Mouse (Mus musculus): ENCODE measurements around the gene Gm49721.
"Not testable (repeated sequence)": the region's sequence is repeated elsewhere in the genome, so short reads cannot be mapped to it uniquely, and the experiment has no call there.

The Gm49721 gene

DNA sequence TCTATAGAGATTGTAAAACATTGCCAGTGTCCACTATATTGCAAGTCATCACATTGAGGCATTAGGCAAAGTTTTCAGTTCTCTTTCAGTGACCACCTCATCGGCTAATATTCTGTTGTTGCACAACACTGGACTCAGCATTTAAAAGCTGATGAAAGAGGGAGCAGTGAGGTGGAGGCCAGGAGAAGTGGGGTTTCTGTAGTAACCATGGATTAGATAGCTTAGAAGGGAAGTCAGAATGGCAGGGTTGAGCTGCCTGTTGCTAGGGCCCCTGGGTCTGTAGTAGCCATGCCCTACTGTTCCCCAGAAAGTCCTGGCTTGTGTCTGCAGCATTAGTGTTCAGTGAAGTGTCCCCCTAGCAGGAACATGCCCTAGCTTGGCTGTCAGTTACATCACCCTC is 7.4 kb downstream of the Gm49721 start:
- DNase-seq = not testable (repeated sequence)

DNA sequence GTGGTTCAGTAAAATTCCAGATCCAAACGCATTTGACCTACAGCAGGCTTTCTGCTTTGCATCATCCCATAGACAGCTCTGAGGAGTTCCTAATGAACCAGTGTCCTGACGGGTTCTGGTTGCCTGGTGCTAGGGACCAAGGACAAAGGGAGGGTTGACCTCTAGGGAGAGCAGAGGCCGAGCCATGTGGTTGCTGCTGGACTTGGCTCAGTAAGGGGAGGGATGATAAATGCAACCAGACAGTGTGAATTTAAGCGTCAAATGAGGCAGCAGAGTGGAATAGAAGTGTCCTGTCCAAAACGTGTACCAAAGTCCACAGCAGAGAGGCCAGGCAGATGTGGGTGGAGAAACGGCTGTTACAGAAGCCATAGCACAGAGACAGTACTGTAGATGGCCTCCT is 16.8 kb downstream of the Gm49721 start:
- DNase-seq = not testable (repeated sequence)

DNA sequence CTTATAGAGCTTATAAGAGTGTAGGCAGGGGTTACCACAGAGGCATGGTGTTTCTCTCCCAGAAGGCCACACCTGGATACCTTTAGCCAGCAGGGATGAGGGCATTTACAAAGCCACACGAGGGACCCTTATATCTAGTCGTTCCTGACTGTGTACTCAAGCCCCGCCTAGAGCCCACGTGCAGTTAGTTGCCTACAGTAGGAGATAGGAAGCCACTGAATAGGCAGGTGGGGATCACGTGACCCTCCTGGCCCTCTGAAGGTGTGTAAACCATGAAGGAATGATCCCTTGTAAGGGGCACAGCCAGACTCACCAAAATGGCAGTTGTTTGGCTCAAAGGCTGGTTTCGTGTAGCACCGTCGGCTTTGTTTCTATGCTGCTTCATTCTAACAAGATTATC is 18.1 kb downstream of the Gm49721 start:
- not testable (repeated sequence) for DNase-seq

DNA sequence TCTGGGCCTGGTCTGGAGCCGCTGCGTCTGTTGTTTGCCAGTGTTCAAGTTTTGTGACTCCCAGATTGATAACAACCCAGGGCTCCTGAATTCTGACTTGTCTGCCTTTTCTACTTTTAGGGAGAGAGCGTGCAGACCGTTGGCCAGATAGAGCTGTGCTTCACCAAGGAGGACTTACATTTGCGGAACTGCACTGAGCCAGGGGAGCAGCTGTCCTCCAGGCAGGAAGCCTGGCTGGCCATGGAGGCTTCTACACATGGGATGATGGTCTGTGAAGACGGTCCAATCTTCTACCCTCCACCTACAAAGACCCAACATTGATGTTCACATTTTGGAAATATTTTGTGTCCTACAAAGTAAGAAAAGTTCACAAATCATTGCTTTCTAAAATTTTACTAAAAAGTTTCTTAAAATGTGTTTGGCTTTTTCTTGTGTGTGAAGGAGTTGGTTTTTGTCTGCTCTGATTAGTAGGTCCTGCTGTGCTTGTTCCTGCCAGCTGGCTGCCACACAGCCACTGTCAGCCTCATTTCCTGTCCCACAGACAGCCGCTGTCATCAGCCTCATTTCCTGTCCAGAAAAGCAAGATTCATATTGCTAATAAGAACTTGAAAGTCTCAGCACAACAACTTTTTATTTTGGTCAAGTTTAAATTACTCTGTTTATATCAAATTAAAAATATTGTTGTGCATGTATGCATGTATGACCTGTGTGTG is 19.2 kb downstream of the Gm49721 start:
- not testable (repeated sequence) for DNase-seq

DNA sequence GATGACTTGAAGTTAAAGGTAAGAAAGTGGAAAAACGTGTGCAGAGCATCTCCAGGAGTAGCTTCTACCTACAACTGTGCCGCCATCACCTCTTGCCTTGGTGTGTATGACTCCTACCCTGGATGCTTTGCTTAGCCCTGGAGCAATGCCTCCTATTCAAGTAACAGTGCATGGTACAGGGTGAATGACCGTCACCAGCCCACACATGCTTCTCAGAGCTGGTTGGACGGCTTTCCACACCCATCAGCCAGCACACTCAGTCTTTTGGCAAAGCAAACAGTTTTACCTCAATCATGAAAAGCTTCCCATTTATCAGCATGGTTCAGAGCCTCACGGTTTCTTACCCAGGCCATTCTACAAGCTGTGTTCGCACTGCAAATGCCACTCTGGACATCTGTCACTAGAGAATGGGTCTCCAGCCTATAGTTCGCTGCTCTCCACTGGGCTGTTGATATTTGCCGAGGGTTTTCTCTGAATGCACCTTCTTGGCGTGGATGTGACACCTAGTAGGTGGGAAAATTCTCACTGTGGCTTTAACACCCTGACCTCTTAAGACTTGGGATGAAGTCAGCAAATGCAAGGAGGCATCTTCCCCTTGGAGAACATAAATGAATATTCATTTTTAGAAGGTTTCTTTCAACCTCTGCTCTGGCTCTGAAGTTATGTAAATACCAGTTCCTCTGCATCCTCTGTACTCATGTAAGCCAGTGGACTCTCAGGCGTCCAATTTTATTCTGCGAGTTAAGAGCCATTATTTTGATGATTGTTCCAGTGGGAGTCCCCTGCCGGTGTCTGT is 23.3 kb downstream of the Gm49721 start:
- not testable (repeated sequence) for DNase-seq

DNA sequence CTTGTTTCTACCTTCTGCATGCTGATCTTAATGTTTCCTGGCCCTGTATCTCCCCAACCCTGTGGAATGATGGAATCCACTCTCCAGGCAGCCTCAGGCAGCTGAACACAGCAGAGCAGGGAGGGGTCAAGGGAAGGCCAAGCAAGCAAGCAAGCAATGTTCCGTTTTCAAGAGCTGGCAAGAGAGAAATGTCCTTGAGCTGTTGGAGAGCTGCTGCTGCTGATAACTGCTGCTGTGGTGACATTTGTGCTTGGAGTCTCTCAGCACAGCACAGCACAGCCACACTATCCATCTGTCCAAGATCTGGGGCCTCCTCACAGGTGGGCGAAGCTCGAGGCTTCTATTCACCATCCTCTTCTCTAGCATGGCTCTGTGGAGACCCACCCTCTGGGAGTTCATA is 24.7 kb downstream of the Gm49721 start:
- not testable (repeated sequence) for DNase-seq

DNA sequence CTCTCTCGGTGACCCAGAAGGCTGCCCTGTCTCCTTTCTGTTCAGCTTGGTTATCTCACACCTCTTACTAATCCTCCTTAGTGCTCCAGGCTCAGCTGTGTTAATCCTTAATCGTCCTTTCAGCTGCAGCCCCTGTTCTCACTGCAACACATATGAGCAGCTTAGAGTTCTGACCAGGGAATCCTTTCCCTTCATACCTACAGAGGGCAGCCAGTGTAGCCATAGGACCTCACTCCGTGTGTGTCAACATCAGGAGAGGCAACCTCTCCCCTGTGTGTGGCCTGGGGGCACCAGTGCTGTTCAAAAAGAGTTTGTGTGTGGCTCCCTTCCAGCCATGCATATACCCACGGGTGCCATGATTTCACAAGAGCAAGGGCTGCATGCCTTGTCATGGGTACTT is 26.9 kb downstream of the Gm49721 start:
- not testable (repeated sequence) for DNase-seq

DNA sequence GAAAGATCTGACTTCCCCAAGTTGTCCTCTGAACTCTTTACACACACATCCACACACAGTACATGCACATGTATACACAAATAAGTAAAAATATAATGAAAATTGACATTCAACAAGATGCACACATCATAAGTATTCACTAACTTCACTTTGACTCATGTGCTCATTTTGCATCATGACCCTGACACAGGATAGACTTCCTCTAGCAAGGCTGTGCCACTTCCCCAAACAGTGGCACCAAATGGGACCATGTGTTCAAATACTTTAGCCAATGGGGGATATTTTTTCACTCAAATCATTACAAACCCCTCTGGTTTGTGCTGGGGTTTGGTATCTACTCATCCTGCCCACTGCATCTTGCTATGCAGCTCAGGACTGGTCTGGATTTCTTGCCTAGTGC is 30.2 kb downstream of the Gm49721 start:
- not testable (repeated sequence) for DNase-seq

DNA sequence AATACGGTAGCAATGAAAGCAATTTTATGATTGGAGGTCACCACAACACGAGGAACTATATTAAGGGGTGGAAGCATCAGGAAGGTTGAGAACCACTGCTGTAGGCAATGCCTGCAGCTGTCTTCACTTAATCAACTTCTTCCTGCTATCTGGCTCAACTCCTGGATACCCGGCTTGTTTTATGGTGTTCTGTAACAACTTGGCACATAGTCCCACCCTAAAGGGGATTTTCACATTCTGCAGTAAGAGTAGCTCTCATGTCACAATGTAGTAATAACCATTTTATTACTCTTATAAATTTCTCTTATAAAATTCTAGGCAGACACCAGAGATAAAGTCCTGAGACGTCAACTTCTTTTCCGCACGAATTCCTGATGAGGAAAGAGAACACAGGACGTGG is 30.7 kb downstream of the Gm49721 start:
- DNase-seq = not testable (repeated sequence)

DNA sequence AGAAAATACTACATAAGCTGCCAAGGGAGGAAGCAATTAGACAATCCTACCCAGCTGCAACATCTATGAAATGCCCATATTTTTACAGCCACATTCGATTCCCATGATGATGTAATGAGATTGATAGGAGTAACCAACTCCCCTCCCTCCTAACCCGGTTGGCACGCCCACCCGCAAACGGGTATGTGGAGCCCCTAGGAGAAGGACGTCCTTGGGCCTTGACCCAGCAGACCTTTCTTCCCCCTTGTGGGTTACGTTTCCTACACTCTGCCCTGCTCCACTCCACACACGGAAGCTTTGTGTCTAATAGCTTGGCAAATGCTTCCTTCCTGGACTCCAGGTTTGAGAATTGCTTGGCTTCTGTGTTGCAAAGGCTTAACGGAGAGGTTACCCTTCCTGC is 31.2 kb downstream of the Gm49721 start:
- not testable (repeated sequence) for DNase-seq

DNA sequence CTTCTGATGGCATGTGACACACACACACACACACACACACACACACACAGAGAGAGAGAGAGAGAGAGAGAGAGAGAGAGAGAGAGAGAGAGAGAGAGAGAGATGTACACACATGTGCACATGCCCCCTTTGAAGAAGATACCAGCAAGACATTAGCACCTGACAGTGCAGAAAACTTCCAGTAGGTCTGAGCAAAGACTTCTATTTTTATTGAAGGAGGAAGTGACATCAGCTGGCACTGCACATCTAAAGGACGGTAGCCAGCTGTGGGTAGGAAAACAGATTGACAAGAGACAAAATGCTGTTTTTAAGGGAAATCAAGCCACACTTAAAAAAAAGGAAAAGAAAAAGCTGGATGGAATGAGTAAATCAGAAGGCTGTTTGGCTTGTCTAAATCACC is 35.5 kb downstream of the Gm49721 start:
- DNase-seq = not testable (repeated sequence)

DNA sequence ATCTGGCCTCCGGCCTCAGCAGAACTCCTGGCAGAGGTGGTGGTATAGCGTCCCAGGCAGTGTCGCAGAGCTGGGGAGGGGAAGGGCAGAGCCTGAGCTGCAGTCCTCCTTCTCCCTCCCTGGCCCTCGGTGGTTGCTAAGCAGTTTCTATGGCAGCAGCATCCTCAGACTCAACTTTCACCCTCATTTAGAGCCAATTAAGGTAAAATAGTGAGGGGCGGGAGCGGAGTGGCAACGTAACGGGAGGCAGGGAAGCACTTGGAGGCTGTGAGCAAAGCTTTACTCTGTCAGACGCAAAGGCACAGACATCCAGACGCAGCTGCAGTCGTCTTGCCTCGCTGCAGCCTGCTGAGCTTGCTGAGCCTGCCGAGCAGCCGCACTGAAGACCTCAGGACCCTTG is 46.6 kb downstream of the Gm49721 start, which contains the start of gene Gm1604a:
Gene Gm1604a (plus strand): TSS at position 312 of the 400 bp plus-strand sequence.
- DNase-seq = not testable (repeated sequence)

DNA sequence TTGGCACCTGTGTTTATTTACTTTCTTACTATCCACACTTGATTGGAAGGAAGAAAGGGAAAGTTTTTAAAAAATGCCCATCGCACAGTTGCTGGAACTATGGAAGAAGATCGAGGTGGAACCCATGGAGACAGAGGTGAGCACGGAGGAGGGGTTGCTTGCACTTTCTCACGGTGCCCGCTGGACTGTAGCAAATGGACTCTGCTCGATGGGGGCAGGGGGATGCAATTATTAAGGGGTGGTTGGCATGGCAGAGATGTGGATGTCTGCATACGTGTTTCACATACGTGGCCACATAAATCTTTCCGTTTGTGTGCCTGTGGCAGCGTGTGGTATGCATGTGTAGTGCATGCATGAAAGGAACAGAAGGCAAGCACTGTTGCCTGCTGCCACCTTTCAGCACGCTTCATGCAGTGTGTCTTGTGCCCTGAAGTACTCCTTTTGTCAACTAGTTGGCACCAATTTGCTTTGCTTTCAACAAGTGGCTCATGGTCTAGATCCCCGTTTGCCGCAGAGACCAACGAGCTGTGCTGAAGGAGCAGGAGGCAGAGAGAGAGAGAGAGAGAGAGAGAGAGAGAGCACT is 47.2 kb downstream of the Gm49721 start:
- not testable (repeated sequence) for DNase-seq

DNA sequence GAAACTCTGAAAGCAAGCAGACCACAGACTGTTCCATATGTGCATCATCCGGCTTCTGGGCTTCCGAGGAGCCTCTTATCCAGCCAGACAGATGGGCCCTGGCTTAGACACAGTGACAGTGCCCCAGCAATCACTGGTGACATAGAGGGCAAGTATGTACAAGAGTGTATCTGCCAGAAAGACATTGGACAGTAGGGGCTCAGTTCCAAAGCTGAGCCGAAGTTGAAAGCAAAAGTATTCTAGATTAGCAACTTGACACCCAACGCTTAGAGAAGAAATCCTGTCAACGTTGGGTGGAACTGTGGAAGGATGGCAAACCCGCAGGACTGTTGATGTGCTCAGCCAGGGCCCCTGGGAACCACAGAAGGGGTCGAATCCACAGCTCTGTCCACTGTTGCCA is 51.5 kb downstream of the Gm49721 start:
- DNase-seq = peak; percentile 18

DNA sequence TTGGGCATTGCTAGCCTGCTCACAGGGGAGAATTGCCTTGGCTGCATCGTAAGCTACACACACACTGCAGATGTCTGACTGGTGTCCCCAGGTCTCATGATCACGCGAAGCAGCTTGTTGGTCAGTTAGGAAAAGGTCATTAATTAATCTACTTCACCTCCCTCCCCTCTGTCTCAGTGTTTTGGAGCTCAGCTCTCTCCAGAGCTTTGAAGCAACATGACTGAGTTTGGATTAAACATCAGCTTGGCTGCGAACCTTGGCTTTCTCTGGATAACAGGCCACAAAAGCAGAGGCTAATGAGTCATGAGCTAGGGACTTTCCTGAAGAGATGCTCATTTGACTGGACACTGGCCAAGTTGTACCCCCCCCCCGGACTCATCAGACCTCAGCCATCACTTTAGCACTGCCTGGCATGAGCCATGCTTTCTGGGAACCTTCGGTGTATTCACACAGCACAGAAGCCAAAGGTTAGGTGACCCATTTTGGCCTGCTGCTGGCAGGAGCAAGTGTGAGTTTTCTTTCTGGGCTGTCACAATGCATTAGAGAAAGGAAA is 52.0 kb downstream of the Gm49721 start:
- DNase-seq = not testable (repeated sequence)

DNA sequence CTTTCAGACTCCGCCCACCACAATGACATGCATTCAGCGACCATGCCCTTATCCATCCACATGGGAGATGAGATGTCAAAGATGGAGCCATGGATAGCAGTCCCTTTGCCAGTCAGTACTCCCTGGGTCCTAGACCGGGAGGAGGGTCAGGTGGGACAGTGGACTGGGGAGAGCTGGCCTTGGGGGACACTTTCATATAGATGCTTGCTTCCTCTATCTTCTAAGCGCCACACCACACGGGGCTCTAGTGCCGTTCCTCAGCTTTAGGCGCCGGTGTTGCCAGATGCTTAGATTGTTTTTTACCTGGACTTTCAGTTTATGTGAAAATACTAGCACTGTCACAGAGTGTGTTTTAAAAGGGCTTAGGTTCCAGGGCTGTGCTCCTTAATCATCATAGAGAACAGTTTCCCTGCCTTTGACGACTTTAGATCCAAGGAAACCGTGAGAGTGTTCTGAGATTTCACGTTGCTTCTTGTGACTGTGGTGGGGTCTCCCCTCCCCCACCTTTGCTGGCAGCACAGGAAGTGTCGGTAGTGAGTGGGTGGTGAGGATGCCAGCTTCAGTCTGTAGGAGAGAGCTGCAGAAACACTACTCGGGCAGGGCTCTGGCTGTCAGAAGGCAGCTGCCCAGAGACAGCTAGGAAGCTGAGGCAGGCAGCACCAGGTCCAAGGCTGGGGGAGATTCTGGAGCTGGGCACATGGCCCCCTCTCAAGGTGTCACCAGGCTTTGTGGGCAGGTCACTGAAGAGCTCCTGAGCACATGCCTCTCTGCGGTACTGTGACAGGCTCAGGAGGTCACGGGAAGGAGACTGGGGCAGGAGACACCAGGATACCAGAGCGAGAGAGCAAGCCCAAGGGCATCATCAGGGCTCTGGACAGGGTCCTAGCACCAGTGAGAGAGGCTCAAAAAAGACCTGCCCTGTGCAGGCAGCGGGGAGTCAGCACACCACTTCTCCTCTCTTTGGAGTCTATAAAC is 54.8 kb downstream of the Gm49721 start:
- not testable (repeated sequence) for DNase-seq

DNA sequence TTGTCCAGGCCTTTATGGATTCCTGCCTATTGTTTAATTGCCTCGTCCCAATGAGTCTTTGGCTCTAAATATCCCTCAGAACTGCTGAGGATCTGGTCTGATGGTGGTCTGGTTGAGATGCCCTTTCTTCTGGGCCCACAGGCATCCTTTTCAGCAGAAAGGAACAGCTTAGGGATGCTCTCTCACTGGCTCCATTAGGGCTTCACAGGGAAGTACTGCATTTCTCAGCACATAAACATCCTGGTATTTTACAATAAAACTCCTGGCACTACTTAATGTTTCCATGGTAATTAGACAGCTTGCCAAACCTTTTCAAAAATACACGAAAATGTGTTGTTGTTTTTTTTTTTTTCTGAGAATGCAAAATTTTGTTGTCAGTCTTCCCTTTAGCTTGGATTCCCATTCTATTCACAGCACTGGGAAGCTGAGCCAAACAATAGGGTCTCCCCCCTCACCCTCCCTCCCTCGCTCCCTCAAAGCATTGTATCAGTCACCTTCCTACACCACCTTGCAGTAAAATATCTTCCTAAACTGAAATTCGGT is 90.4 kb downstream of the Gm49721 start:
- DNase-seq = not testable (repeated sequence)

DNA sequence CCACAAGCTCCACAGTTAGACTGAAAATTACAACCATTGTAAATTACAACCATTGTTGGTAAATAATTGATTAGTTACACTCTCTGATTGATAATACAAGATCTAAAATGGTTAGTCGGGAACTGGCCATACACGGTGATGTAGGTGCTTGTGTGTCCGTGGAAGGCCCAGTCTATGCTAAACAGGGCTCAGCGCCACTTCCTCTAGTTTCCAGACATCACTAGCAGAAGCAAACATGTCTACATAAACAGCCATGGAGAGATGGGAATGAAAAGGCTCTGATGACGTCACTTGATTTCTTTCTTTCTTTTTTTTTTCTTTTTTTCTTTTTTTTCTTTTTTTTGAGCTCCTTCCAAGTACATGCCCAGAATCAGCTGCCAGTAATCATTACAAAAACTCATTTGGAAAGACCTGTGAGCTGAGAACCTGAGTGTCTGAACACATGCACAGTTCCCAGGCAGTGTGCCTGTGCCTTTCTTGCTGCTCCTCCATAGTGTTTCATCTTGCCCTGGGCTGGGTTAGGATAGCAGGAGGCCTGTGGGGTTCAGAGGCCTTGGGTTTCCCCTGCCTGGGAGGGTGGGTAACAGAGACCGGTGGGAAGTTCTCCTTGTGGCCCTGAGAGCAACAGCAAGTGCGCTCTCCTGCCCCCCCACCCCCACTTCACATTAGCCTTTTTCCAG is 91.0 kb downstream of the Gm49721 start:
- not testable (repeated sequence) for DNase-seq

DNA sequence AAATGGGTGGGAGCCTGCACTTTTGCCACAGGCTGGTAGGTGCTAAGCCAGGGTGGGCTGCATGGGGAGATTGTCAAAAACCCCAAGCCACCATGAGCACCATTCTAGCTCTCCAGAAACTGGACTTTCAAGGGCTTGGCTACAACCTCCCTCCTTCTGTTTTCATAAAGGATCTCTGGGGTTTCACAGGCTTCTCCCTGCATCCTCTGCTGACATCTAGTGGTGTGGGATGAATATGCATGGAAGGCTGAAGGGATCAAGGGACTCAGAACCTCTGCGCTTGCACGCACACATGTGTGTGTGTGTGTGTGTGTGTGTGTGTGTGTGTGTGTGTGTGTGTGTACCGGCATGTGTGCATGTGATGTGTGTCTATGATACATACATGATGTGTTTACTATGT is 95.8 kb downstream of the Gm49721 start:
- peak; percentile 44 for DNase-seq

DNA sequence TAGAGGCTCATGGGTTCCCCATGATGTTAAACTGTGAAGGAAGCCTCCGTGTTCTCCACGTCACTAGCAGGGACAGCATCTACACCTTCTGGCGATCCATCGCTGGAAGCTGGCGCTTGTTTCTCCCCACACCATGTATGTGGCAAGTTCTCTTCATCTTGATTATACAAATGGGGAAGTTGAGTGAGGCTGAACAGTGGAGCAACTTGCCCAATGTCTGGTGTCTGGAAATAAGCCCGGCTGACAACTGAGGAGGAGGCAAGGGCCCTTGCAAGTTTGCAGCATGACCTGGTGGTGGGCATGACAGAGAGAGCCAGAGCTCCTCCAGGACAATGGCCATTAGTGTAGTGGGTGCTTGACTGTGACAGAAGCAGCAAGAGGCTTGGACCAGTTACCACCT is 96.8 kb downstream of the Gm49721 start:
- not testable (repeated sequence) for DNase-seq

DNA sequence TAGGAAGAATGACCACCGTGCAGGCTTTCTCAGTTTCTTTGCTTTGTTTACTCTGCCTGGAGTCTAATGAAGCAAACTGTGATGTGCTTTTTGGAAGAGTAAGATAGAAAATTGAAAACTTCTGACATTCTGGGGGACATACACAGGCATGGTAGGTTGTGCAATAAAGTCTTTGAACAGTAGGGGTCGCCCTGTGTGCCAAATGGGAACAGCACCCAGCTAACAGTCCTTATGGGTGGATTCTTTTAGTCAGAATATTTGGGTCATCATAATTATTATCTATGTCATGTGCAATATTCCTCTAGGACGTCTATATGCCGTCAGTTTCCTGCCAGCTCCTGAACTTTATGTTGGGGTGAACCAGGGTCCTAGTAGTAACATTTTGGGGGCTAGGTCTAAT is 100.9 kb downstream of the Gm49721 start:
- peak; percentile 44 for DNase-seq

Data from kidney, adult 18-20 months (tissue).